Mouse (Mus musculus) thymus, postnatal 25 days (tissue): Measurements from ENCODE around the gene Scnm1.

Experiments
- DNase-seq: peaks from one replicate; pipeline ENCODE4 v3.0.0; 2022

Scnm1 gene

GRCm38 (mm10) chr3:95133680-95134101, at the start of gene Scnm1, which contains the start of gene Lysmd1:
Scnm1 (minus strand) TSS chr3:95134011.
Lysmd1 (plus strand) TSS chr3:95134088.
- DNase-seq: peak; percentile 89

- no peak for DNase-seq
Measured at GRCm38 (mm10) chr3:95181841-95182240, 48.0 kb upstream of the Scnm1 start.

DNA sequence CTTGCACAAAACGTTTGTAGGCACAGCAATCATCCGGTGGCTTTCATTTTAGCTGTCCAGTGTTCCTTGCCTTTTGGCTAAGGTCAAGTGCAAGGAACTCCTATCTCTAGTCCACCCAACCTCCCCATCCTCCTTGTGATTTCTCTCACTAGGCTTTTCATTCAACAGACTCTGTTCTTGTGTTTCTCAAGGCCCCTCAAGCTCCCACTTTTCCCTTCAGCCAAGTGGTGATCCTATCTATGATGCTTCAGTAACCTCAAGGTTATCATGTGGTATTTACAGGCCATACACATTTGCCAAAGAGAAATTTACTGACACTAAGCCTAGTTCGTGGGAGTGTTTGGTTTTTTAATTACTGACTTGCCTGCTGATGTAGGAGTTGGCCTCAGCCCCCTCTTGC, 46.1 kb upstream of the Scnm1 start:
- DNase-seq: no peak

- no peak for DNase-seq
Measured at GRCm38 (mm10) chr3:95178948-95179347, 45.1 kb upstream of the Scnm1 start.

DNA sequence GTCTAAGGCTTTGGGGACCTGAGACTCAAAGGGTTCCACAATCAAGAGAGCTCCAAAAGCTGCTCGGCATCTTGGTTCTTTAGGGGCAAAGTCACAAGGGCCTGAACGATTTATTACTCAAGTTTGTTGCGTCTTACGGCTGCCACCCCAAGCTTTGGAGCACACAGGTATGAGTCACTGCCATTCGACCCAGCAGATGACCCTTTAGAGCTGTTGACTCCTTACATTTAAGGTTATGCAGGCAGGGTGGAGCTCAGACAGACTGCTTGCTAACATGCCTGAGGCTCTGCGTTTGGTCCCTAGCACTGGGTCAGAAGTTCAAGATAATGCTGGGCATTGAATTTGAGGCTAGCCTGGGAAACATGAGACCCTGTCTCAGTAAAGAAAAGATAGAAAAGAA, 43.8 kb upstream of the Scnm1 start:
- DNase-seq: no peak

- DNase-seq: no peak
Measured at GRCm38 (mm10) chr3:95176500-95176899, 42.7 kb upstream of the Scnm1 start.

GRCm38 (mm10) chr3:95174011-95174592, 40.3 kb upstream of the Scnm1 start:
- DNase-seq: peak; percentile 89

- DNase-seq: no peak
Measured at GRCm38 (mm10) chr3:95173256-95173949, 39.6 kb upstream of the Scnm1 start.

GRCm38 (mm10) chr3:95172526-95173255, 38.9 kb upstream of the Scnm1 start:
- no peak for DNase-seq

GRCm38 (mm10) chr3:95171105-95171504, 37.3 kb upstream of the Scnm1 start:
- DNase-seq: no peak

DNA sequence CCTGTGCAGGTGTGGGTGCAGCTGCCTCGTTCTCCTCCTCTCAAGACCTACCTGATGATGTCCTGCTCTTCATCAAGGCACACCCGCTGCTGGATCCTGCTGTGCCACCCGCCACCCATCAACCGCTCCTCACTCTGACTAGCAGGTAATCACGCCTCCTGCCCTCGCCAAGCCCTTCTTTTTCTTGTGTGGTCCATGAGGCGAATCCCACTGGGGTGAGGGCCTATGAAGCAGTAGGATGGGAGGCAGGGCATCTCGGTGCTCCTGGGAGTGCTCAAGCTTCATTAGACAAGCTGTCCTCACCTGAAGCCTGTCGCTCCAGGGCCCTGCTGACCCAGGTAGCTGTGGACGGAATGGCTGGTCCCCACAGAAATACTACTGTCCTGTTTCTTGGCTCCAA, 36.2 kb upstream of the Scnm1 start:
- no peak for DNase-seq

DNA sequence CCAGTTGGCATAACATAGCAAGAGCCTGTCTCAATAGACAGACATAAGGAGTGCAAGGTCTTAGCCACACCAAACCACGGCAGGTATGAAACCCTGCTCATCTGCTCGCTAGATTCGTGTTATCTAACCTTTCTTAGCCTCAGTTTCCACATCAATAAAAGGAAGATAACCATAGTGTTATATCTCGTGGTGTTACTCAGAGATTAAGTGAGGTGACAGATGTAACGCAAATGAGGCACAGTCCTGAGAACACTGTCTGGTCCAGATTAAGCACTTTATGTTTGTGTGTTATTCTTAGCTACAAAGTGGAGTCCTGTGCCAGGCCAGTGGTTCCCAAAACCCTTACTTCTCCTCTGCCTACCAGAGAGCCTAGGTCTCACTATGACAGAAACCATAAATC, 31.0 kb upstream of the Scnm1 start:
- no peak for DNase-seq

DNA sequence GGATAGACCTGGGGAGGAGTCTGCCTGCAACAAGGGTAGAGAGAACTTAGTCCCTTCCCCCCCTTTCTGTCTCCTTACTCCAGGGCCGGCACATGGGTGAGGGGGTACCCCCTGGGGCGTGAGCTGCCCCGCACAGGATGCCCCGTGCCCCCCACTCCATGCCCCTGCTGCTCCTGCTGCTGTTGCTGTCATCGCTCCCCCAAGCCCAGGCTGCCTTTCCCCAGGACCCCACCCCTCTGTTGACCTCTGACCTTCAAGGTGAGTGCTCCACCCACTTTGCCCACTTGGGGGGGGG, 30.4 kb upstream of the Scnm1 start:
- no peak for DNase-seq

DNA sequence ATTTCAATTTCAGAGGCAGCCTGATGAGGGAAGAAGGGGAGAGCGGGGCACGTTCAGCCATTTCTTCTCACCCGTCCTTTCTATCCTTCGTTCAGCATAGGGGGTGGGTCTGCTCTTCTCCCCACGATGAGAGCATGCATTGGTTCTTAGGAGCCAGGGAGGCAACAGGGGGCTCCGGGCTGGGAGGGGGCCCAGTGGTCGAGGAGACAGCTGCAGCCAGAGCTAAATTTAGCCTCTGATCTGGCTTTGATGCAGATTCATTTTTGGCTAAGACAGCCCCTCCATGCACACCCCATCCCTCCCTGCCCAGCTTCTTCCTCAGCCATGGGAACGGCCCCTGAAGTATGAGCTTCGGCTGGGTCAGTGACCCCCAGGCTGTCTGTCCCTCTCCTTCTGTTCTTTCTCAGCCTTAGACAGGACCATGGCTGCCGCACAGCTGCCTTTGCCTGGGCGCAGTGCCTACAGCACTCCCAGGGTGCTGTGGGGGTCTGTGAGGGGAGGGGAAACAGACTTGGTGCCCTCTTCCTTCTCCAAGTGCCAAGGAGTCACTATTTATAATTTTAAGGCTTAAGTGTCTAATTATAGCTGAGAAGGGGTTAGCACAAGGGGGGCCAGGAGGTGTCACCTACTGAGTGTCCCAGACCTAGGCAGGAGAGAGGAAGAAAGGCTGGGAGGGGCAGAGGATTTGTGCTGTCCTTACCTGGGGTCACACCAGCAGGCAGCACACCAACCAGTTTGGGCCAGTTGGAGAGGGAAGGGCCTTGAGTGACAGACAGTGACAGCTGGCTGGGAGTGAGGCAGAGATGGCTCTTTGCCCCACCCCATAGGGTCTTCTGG, 29.8 kb upstream of the Scnm1 start:
- no peak for DNase-seq

DNA sequence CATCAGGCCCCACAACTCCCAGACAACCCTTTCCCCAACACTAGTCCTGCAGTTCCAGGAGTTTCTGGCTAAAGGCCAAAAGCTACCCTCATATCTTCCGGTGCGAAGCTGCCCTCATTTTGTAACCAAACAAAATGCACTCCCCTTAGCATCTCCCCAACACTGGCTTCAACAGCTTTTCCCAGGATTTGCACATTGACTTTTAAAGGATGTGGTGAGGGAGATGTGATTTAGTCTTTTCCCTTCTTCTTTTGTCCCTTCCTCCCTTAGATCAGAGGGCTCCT, 28.5 kb upstream of the Scnm1 start:
- DNase-seq: no peak

DNA sequence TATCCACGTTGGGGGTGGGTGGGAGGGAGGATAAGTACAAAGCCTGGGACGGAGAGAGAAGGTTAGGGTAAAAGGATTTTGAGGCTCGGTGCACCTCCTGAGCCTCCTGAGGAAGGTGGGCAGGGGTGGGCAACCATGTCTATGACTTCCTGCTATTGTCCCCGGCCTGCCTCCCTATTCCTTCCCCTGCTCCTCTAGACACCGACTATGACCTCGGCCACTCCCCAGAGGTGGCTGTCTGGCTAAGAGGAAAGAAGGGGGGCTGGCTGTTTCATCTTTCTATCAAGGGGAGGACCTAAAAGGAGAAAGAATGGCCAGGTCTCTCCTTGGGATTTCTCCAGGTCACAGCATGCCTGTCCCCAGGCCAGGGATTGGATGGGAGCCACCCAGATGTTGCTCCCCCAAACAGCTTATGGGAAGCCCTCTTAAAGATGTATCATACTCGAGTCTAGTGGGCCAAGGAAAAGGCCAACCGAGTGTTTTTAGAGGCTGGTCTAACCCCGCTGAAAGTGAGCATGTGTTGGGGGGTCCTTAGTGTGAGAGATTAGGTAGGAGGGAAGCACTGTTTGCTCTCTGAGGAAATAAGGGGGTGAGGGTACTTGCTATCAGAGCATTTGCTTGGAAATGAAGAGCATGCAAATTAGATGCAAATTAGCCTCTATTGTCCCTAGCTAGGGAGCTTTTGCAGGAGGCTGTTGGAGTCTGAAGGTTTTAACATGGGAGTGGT, 28.0 kb upstream of the Scnm1 start:
- no peak for DNase-seq

- peak; percentile 10 for DNase-seq
Measured at GRCm38 (mm10) chr3:95161041-95161551, 27.3 kb upstream of the Scnm1 start.

DNA sequence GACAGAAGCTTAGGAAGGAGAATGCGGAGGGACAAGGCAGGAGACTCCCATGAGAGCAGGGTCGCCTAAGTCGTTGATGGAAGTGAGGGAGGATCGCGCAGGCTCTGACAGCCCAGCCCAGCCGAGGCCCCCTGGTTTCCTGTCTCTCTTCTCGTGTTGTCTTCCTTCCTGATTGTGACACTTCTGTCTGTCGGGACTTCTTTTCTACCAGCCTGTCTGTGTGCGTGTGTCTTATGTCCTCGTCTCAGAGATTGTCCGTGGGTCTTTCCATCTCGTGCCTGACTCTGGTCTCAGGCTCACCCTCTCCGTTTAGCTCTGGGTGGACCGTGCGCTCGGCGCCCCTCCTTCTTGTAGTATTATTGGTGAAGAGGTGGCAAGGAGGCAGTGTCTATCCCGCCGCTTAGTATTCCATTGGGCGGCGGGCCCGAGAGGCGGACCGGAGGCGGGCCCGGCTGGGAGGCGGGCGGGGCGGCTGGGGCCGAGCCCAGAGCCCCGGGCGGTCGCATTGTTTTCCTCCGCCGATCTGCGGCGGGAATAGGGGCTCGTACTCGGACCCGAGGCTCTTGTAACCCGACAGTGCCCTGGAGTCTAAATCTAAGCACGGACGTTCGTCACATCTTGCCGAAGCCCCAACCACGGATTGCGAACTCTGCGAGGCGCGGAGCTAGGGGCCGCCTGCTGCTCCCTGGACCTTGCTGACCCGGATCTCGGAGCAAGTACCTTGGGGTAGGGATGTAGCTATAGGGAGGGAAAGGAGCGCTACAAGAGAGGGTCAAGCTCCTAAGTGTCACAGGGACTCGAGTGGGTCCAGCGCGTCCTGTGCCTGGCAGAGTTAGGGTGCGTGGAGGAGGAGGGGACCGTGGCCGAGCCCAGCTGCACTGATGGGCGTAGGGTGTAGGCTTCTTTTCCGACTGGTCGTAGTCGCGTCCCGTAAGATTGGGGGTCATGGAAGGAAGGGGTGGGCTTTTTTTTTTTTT, 26.5 kb upstream of the Scnm1 start, which contains the start of gene Sema6c:
Sema6c (plus strand) TSS at position 471 of the 977 bp plus-strand sequence.
- peak; percentile 86 for DNase-seq

GRCm38 (mm10) chr3:95159511-95159986, 25.7 kb upstream of the Scnm1 start:
- no peak for DNase-seq

DNA sequence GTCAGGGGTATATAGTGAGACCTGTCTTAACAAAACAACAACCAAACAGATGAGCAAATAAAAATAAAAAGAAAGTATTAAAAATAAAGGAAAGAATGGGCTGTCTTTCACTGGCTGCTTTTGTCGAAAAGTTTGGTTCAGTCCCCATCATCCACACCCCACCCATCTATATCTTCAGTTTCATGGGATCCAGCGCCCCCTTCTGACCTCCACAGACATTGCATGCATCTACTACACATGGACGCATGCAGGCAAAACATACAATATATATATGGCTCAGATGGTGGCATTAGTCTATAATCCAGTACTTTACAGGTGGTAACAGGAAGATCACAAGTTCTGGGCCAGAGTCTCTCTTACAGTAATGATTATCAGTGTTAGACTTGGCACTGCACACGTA, 20.1 kb upstream of the Scnm1 start:
- DNase-seq: peak; percentile 76

DNA sequence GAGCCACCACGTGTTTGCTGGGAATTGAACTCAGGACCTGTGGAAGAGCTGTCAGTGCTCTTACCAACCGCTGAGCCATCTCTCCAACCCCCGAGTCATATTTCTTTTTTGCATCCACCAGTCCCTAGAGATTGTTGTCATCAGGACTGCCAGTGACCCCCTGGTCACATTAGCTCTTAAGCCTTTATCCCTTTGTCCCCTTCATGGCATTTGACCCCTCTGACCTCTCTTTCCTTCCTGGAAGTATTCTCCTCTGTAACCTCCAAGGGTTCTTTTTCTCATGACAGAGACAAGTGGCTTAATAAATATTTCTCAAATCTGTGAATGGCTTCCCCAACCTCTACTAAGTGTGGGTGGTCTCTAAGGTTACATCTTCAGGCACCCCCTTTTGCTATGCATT, 14.1 kb upstream of the Scnm1 start:
- DNase-seq: no peak
